Mouse (Mus musculus) hindbrain, embryonic 13.5 days (tissue): ENCODE measurements around the gene Ubxn10. TPM values are rescaled to one million over a fixed set of nuclear protein-coding genes. Genes with fewer than 3 reads are reported as not detected.

ENCODE experiments used
- ATAC-seq: fragments of 200-750 bp; cut with Nextera tagmentation; 2 replicates; pipeline ENCODE4 v1.8.0; 2017; ENCODE audit warnings: moderate TSS enrichment; ENCODE audit not compliant: low FRiP score
- H3K27ac ChIP-seq: fragments of 300-500 bp; sonication (generic); 2 replicates; pipeline ENCODE4 v1.5.1; 2015; ENCODE audit warnings: inconsistent platforms, mild to moderate bottlenecking, moderate library complexity
- H3K27me3 ChIP-seq: fragments of 300-500 bp; sonication (generic); 2 replicates; pipeline ENCODE4 v1.6.1; 2015; ENCODE audit warnings: mild to moderate bottlenecking, inconsistent platforms
- H3K36me3 ChIP-seq: fragments of 300-500 bp; sonication (generic); 2 replicates; pipeline ENCODE4 v1.6.1; 2015; ENCODE audit warnings: mild to moderate bottlenecking, inconsistent platforms
- H3K4me1 ChIP-seq: fragments of 300-500 bp; sonication (generic); replicated peaks from 2 replicates; pipeline ENCODE4 v1.6.1; 2015; ENCODE audit warnings: inconsistent platforms
- H3K4me2 ChIP-seq: fragments of 300-500 bp; sonication (generic); 2 replicates; pipeline ENCODE4 v1.6.1; 2015; ENCODE audit warnings: inconsistent platforms, mild to moderate bottlenecking, moderate library complexity
- H3K4me3 ChIP-seq: fragments of 300-500 bp; sonication (generic); 2 replicates; pipeline ENCODE4 v1.5.1; 2015; ENCODE audit warnings: mild to moderate bottlenecking, inconsistent platforms
- H3K9ac ChIP-seq: fragments of 300-500 bp; sonication (generic); 2 replicates; pipeline ENCODE4 v1.6.1; 2015; ENCODE audit warnings: mild to moderate bottlenecking, inconsistent platforms
- H3K9me3 ChIP-seq: fragments of 300-500 bp; sonication (generic); 2 replicates; pipeline ENCODE4 v1.6.1; 2016; ENCODE audit warnings: inconsistent platforms
- WGBS: fragments of 180-500 bp; shearing (Covaris S2); methylation state at CpG from one replicate; pipeline ENCODE4 v1.1.7; 2015; 5-methylcytosine and 5-hydroxymethylcytosine counted together
- polyA plus RNA-seq: library from polyadenylated mRNA; unstranded; fragments of >200 nt; fragmentation: Nextera tagmentation; extraction: Ambion mirVana; gene quantifications from 2 replicates; pipeline ENCODE4 v1.2.1, GENCODE M21; 2015

Ubxn10 gene
- polyA plus RNA-seq, 1 experiment from 2014 or later = 4.1 TPM

- no peak for ATAC-seq
- Histone ChIP-seq H3K4me1 (peaks cover 16% of the 10 kb centered on the region), H3K9ac (no peak overlapping the region), H3K4me3 (no peak overlapping the region), H3K36me3 (no peaks in the 10 kb centered on the region), H3K9me3 (no peaks in the 10 kb centered on the region), H3K4me2 (no peak overlapping the region), H3K27ac (peak overlapping the region; percentile 76), H3K27me3 (no peaks in the 10 kb centered on the region)
- 62% methylated on average over 7 of the region's 7 CpGs for WGBS
Measured at GRCm38 (mm10) chr4:138709944-138710343, 27.0 kb downstream of the Ubxn10 start.

- no peak for ATAC-seq
- H3K36me3 ChIP-seq = no peaks in the 10 kb centered on the region
- no peak overlapping the region for H3K4me3 ChIP-seq
- no peak overlapping the region for H3K9ac ChIP-seq
- H3K27ac ChIP-seq = no peak overlapping the region
- H3K4me2 ChIP-seq = no peak overlapping the region
- no peaks in the 10 kb centered on the region for H3K9me3 ChIP-seq
- 84% methylated on average over 11 of the region's 11 CpGs for WGBS
- H3K27me3 ChIP-seq = no peaks in the 10 kb centered on the region
- peaks cover 16% of the 10 kb centered on the region for H3K4me1 ChIP-seq
Measured at GRCm38 (mm10) chr4:138709246-138709645, 27.7 kb downstream of the Ubxn10 start.

- Histone ChIP-seq H3K9ac (no peak overlapping the region), H3K4me1 (peaks cover 16% of the 10 kb centered on the region), H3K27me3 (no peaks in the 10 kb centered on the region), H3K27ac (no peak overlapping the region), H3K4me2 (no peak overlapping the region), H3K4me3 (no peak overlapping the region), H3K36me3 (no peaks in the 10 kb centered on the region), H3K9me3 (no peaks in the 10 kb centered on the region)
- 14% methylated on average over 7 of the region's 7 CpGs for WGBS
- no peak for ATAC-seq
Measured at GRCm38 (mm10) chr4:138708636-138709035, 28.3 kb downstream of the Ubxn10 start.

- WGBS = 97% methylated on average over 8 of the region's 8 CpGs
- no peak overlapping the region for H3K9ac ChIP-seq
- H3K27me3 ChIP-seq = no peaks in the 10 kb centered on the region
- H3K4me2 ChIP-seq = no peak overlapping the region
- H3K4me1 ChIP-seq = peaks cover 16% of the 10 kb centered on the region
- H3K4me3 ChIP-seq = no peak overlapping the region
- H3K36me3 ChIP-seq = no peaks in the 10 kb centered on the region
- H3K9me3 ChIP-seq = no peaks in the 10 kb centered on the region
- ATAC-seq = no peak
- no peak overlapping the region for H3K27ac ChIP-seq
Measured at GRCm38 (mm10) chr4:138706620-138707019, 30.3 kb downstream of the Ubxn10 start.

GRCm38 (mm10) chr4:138704169-138704568 lies 32.8 kb downstream of the Ubxn10 start:
- Histone ChIP-seq H3K4me2 (no peak overlapping the region), H3K9me3 (no peaks in the 10 kb centered on the region), H3K27me3 (no peaks in the 10 kb centered on the region), H3K9ac (no peak overlapping the region), H3K4me3 (no peak overlapping the region), H3K27ac (no peak overlapping the region), H3K4me1 (no peaks in the 10 kb centered on the region), H3K36me3 (no peaks in the 10 kb centered on the region)
- no peak for ATAC-seq
- 90% methylated on average over 4 of the region's 4 CpGs for WGBS

- no peak for ATAC-seq
- WGBS = 63% methylated on average over 7 of the region's 7 CpGs
- no peaks in the 10 kb centered on the region for H3K36me3 ChIP-seq
- H3K27me3 ChIP-seq = no peaks in the 10 kb centered on the region
- no peaks in the 10 kb centered on the region for H3K9me3 ChIP-seq
- H3K27ac ChIP-seq = no peak overlapping the region
- H3K4me3 ChIP-seq = no peak overlapping the region
- H3K9ac ChIP-seq = no peak overlapping the region
- H3K4me2 ChIP-seq = no peak overlapping the region
- H3K4me1 ChIP-seq = no peaks in the 10 kb centered on the region
Measured at GRCm38 (mm10) chr4:138703591-138703990, 33.4 kb downstream of the Ubxn10 start.

GRCm38 (mm10) chr4:138702528-138702927 lies 34.4 kb downstream of the Ubxn10 start:
- Histone ChIP-seq H3K9me3 (no peaks in the 10 kb centered on the region), H3K4me1 (no peaks in the 10 kb centered on the region), H3K4me2 (no peak overlapping the region), H3K4me3 (no peak overlapping the region), H3K27me3 (0 out of 2 replicates have a peak, but pooled peaks cover 2% of the 10 kb centered on the region), H3K9ac (no peak overlapping the region), H3K27ac (no peak overlapping the region), H3K36me3 (no peaks in the 10 kb centered on the region)
- 84% methylated on average over 8 of the region's 8 CpGs for WGBS
- no peak for ATAC-seq

- Histone ChIP-seq H3K4me1 (peaks cover 2% of the 10 kb centered on the region), H3K9me3 (no peaks in the 10 kb centered on the region), H3K36me3 (no peaks in the 10 kb centered on the region), H3K4me3 (no peak overlapping the region), H3K27me3 (0 out of 2 replicates have a peak, but pooled peaks cover 2% of the 10 kb centered on the region), H3K27ac (no peak overlapping the region), H3K9ac (no peak overlapping the region), H3K4me2 (no peak overlapping the region)
- ATAC-seq = no peak
- WGBS = 78% methylated on average over 2 of the region's 2 CpGs
Measured at GRCm38 (mm10) chr4:138702031-138702430, 34.9 kb downstream of the Ubxn10 start.

- no peak overlapping the region for H3K27ac ChIP-seq
- no peaks in the 10 kb centered on the region for H3K9me3 ChIP-seq
- H3K9ac ChIP-seq = no peak overlapping the region
- H3K4me2 ChIP-seq = no peak overlapping the region
- no peak overlapping the region for H3K4me3 ChIP-seq
- no peak for ATAC-seq
- peaks cover 7% of the 10 kb centered on the region; the same call in 1 of the 2 replicates for H3K27me3 ChIP-seq
- WGBS = 75% methylated on average over 8 of the region's 8 CpGs
- peaks cover 12% of the 10 kb centered on the region for H3K4me1 ChIP-seq
- H3K36me3 ChIP-seq = no peaks in the 10 kb centered on the region
Measured at GRCm38 (mm10) chr4:138701111-138701510, 35.9 kb downstream of the Ubxn10 start.

- peak; percentile 71; the same call in 1 of the 2 replicates for ATAC-seq
- peaks cover 12% of the 10 kb centered on the region; the same call in 1 of the 2 replicates for H3K27me3 ChIP-seq
- WGBS = 28% methylated on average over 15 of the region's 15 CpGs
- H3K36me3 ChIP-seq = no peaks in the 10 kb centered on the region
- H3K9me3 ChIP-seq = no peaks in the 10 kb centered on the region
- peaks cover 12% of the 10 kb centered on the region for H3K4me1 ChIP-seq
- no peak overlapping the region for H3K9ac ChIP-seq
- H3K4me2 ChIP-seq = no peak overlapping the region
- no peak overlapping the region for H3K4me3 ChIP-seq
- no peak overlapping the region for H3K27ac ChIP-seq
Measured at GRCm38 (mm10) chr4:138700184-138700982, 36.6 kb downstream of the Ubxn10 start.

- 71% methylated on average over 2 of the region's 2 CpGs for WGBS
- H3K4me2 ChIP-seq = no peak overlapping the region
- H3K9ac ChIP-seq = no peak overlapping the region
- H3K27me3 ChIP-seq = peaks cover 12% of the 10 kb centered on the region; the same call in 1 of the 2 replicates
- no peak for ATAC-seq
- H3K36me3 ChIP-seq = no peaks in the 10 kb centered on the region
- no peaks in the 10 kb centered on the region for H3K9me3 ChIP-seq
- H3K27ac ChIP-seq = no peak overlapping the region
- H3K4me3 ChIP-seq = no peak overlapping the region
- H3K4me1 ChIP-seq = peaks cover 21% of the 10 kb centered on the region
Measured at GRCm38 (mm10) chr4:138698296-138698695, 38.7 kb downstream of the Ubxn10 start.

GRCm38 (mm10) chr4:138697166-138697860 lies 39.7 kb downstream of the Ubxn10 start:
- ATAC-seq = no peak
- H3K4me1 ChIP-seq = peaks cover 31% of the 10 kb centered on the region
- H3K36me3 ChIP-seq = no peaks in the 10 kb centered on the region
- peaks cover 16% of the 10 kb centered on the region; the same call in 1 of the 2 replicates for H3K27me3 ChIP-seq
- H3K9ac ChIP-seq = no peak overlapping the region
- H3K27ac ChIP-seq = no peak overlapping the region
- 39% methylated on average over 9 of the region's 10 CpGs for WGBS
- H3K4me3 ChIP-seq = no peak overlapping the region
- no peaks in the 10 kb centered on the region for H3K9me3 ChIP-seq
- no peak overlapping the region for H3K4me2 ChIP-seq
